Mouse (Mus musculus) neural tube, embryonic 13.5 days (tissue): ENCODE measurements around the gene Nup93. TPM values are rescaled to one million over a fixed set of nuclear protein-coding genes. Genes with fewer than 3 reads are reported as not detected.
A peak's percentile ranks its signal among the peaks of the same experiment; 100 is the strongest.

ENCODE experiments used
- ATAC-seq: fragments of 200-750 bp; cut with Nextera tagmentation; 2 replicates; pipeline ENCODE4 v1.8.0; 2017; ENCODE audit warnings: low read depth, mild to moderate bottlenecking, moderate TSS enrichment, moderate library complexity
- H3K27ac ChIP-seq: fragments of 300-500 bp; sonication (generic); replicated peaks from 2 replicates; pipeline ENCODE4 v1.5.1; 2015; ENCODE audit warnings: moderate library complexity, mild to moderate bottlenecking, inconsistent platforms
- H3K27me3 ChIP-seq: fragments of 300-500 bp; sonication (generic); 2 replicates; pipeline ENCODE4 v1.6.1; 2015; ENCODE audit warnings: mild to moderate bottlenecking, inconsistent platforms
- H3K36me3 ChIP-seq: fragments of 300-500 bp; sonication (generic); 2 replicates; pipeline ENCODE4 v1.6.1; 2015; ENCODE audit warnings: mild to moderate bottlenecking, inconsistent platforms
- H3K4me1 ChIP-seq: fragments of 300-500 bp; sonication (generic); replicated peaks from 2 replicates; pipeline ENCODE4 v1.6.1; 2015; ENCODE audit warnings: inconsistent platforms
- H3K4me2 ChIP-seq: fragments of 300-500 bp; sonication (generic); 2 replicates; pipeline ENCODE4 v1.6.1; 2015; ENCODE audit warnings: inconsistent platforms, mild to moderate bottlenecking, moderate library complexity
- H3K4me3 ChIP-seq: fragments of 300-500 bp; sonication (generic); 2 replicates; pipeline ENCODE4 v1.5.1; 2015; ENCODE audit warnings: mild to moderate bottlenecking, inconsistent platforms
- H3K9ac ChIP-seq: fragments of 300-500 bp; sonication (generic); 2 replicates; pipeline ENCODE4 v1.6.1; 2015; ENCODE audit warnings: moderate library complexity, mild to moderate bottlenecking, inconsistent platforms
- H3K9me3 ChIP-seq: fragments of 300-500 bp; sonication (generic); 2 replicates; pipeline ENCODE4 v1.6.1; 2016; ENCODE audit warnings: inconsistent platforms
- WGBS: fragments of 180-500 bp; shearing (Covaris S2); methylation state at CpG from one replicate; pipeline ENCODE4 v1.1.7; 2015; 5-methylcytosine and 5-hydroxymethylcytosine counted together
- microRNA counts: library from miRNA; unstranded; fragments of <30 nt; microRNA quantifications from one replicate; lab custom pipeline; 2016
- microRNA-seq: library from miRNA; unstranded; fragments of <30 nt; microRNA quantifications from one replicate; pipeline ENCODE4, GENCODE M21; 2016
- polyA plus RNA-seq: library from polyadenylated mRNA; unstranded; fragments of >200 nt; fragmentation: Nextera tagmentation; extraction: Ambion mirVana; gene quantifications from 2 replicates; pipeline ENCODE4 v1.2.1, GENCODE M21; 2015

Nup93 gene
- polyA plus RNA-seq, 1 experiment from 2014 or later = 56.1 TPM

DNA sequence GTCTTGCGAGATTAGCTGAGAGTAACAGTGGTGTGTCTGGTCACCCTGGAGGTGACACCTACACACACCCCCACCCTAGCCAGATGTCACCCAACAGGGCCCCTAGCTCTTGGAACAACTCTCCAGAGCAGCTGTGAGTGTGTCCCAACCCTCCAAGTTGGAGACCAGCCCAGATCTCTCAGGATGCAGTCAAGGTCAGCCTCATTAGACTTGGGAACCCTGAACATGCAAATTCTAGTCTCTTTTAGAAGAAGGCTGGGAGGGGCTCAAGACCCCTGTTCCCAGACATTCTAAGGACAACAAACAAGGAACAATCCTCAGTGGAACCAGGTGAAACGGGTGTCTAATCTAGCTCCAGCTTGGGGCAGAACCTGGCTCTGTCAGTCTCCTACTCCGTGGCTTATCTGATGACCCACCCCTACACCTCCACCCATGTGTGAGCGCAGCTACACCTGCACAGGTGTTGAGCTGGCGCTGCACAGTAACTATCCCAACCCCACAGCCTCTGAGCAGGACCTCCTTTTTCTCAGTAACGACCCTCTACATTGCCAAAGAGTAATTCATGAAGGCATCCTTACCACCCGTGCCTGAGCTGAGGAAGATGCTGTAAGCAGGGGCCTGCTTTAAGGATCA, 148.4 kb downstream of the Nup93 start:
- ATAC-seq = no peak
- 78% methylated on average over 7 of the region's 7 CpGs for WGBS
- no peak overlapping the region for H3K27ac ChIP-seq
- H3K4me3 ChIP-seq = no peak overlapping the region
- H3K36me3 ChIP-seq = no peaks in the 10 kb centered on the region
- H3K4me2 ChIP-seq = no peak overlapping the region
- H3K27me3 ChIP-seq = no peaks in the 10 kb centered on the region
- no peaks in the 10 kb centered on the region for H3K9me3 ChIP-seq
- no peaks in the 10 kb centered on the region for H3K4me1 ChIP-seq
- H3K9ac ChIP-seq = no peak overlapping the region

DNA sequence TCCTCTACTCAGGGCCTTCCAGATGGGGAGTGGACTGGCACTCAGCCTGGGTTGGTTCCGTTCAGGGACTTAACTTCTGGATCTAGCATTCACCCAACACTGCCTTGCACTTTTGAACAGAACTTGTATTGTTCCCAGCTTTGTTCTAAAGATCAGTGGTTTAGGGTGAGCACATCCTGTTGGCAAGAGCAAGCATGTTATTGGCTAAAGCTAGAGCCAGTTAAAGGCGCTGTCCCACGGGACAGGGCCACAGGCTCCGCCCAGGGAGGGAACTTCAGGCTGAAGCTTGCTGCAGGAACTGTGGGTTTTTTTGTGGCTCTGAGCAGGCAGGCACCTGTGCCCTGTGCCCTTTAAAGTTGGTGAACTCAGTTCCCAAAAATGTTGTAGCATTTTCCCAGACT, 148.9 kb downstream of the Nup93 start:
- H3K9ac ChIP-seq = no peak overlapping the region
- H3K4me3 ChIP-seq = no peak overlapping the region
- no peaks in the 10 kb centered on the region for H3K27me3 ChIP-seq
- H3K9me3 ChIP-seq = no peaks in the 10 kb centered on the region
- H3K36me3 ChIP-seq = no peaks in the 10 kb centered on the region
- WGBS = 55% methylated on average over 4 of the region's 4 CpGs
- ATAC-seq = no peak
- no peak overlapping the region for H3K4me2 ChIP-seq
- no peaks in the 10 kb centered on the region for H3K4me1 ChIP-seq
- no peak overlapping the region for H3K27ac ChIP-seq

GRCm38 (mm10) chr8:94363906-94364305, 149.5 kb downstream of the Nup93 start:
- Histone ChIP-seq H3K27ac (no peak overlapping the region), H3K4me3 (no peak overlapping the region), H3K4me2 (no peak overlapping the region), H3K9me3 (no peaks in the 10 kb centered on the region), H3K9ac (no peak overlapping the region), H3K27me3 (no peaks in the 10 kb centered on the region), H3K4me1 (no peaks in the 10 kb centered on the region), H3K36me3 (no peaks in the 10 kb centered on the region)
- no peak for ATAC-seq
- 88% methylated on average over 2 of the region's 2 CpGs for WGBS

GRCm38 (mm10) chr8:94364686-94365312, 150.4 kb downstream of the Nup93 start:
- H3K36me3 ChIP-seq = no peaks in the 10 kb centered on the region
- no peak overlapping the region for H3K4me2 ChIP-seq
- H3K27ac ChIP-seq = no peak overlapping the region
- no peaks in the 10 kb centered on the region for H3K4me1 ChIP-seq
- H3K4me3 ChIP-seq = no peak overlapping the region
- H3K9me3 ChIP-seq = no peaks in the 10 kb centered on the region
- WGBS = 92% methylated on average over 6 of the region's 6 CpGs
- no peaks in the 10 kb centered on the region for H3K27me3 ChIP-seq
- no peak for ATAC-seq
- H3K9ac ChIP-seq = no peak overlapping the region

- Histone ChIP-seq H3K4me2 (no peak overlapping the region), H3K4me3 (no peak overlapping the region), H3K36me3 (no peaks in the 10 kb centered on the region), H3K27ac (no peak overlapping the region), H3K4me1 (no peaks in the 10 kb centered on the region), H3K9ac (no peak overlapping the region), H3K9me3 (no peaks in the 10 kb centered on the region), H3K27me3 (no peaks in the 10 kb centered on the region)
- no peak for ATAC-seq
- WGBS = 86% methylated on average over 9 of the region's 9 CpGs
Observed at GRCm38 (mm10) chr8:94365410-94365981, 151.1 kb downstream of the Nup93 start.

MicroRNAs encoded within 50 kb of the gene (microRNA counts, 519-probe panel; counts per million panel counts)
- 4,159 counts per million, percentile 70 among the panel's probes with 10 or more counts for microRNA mmu-miR-138 (lab: Ali Mortazavi, UCI)

Small RNA genes lying within 50 kb of the gene (microRNA-seq; reads per million reads assigned to microRNA genes)
- gene Mir138-2 = 351 reads per million, percentile 71 among the genes with 10 or more reads in this experiment

Other genes starting within 250 kb of the Nup93 start
- 67.1 and 74.4 TPM in 2 replicates for gene Amfr, start 201.7 kb upstream of the Nup93 start, polyA plus RNA-seq
- gene Nudt21, start 177.5 kb upstream of the Nup93 start, polyA plus RNA-seq = 96.6 and 98.6 TPM in 2 replicates
- 12.8 and 14.2 TPM in 2 replicates for gene Ogfod1, start 177.4 kb upstream of the Nup93 start, polyA plus RNA-seq
- gene Bbs2, start 115.6 kb upstream of the Nup93 start, polyA plus RNA-seq = 20.4 and 24.3 TPM in 2 replicates
- gene Mt4, start 77.4 kb upstream of the Nup93 start, polyA plus RNA-seq = not detected in 2 replicates
- gene Mt3, start 62.0 kb upstream of the Nup93 start, polyA plus RNA-seq = 99.3 and 131 TPM in 2 replicates
- gene Mt2, start 41.9 kb upstream of the Nup93 start, polyA plus RNA-seq = 9.5 and 12.0 TPM in 2 replicates
- 53.8 and 55.6 TPM in 2 replicates for gene Mt1, start 35.5 kb upstream of the Nup93 start, polyA plus RNA-seq
- 0.06 and 0.23 TPM in 2 replicates for gene Slc12a3, start 114.6 kb downstream of the Nup93 start, polyA plus RNA-seq
- 63.3 and 66.3 TPM in 2 replicates for gene Herpud1, start 171.9 kb downstream of the Nup93 start, polyA plus RNA-seq
- 0.18 and 0.32 TPM in 2 replicates for gene Nlrc5, start 219.8 kb downstream of the Nup93 start, polyA plus RNA-seq